Mouse (Mus musculus) thymus, adult 2 months (tissue): ENCODE measurements around the gene Dnaaf1.

ENCODE experiments used
- CTCF ChIP-seq: fragments of 200-500 bp; IDR thresholded peaks from 2 replicates; pipeline ENCODE4 v1.5.1; 2012; ENCODE audit warnings: mild to moderate bottlenecking, control low read depth, low read length, moderate library complexity, borderline replicate concordance; ENCODE audit not compliant: control insufficient read depth, poor library complexity, insufficient read depth; ENCODE audit errors: extremely low read depth
- POLR2A ChIP-seq: fragments of 200-500 bp; IDR thresholded peaks from 2 replicates; pipeline ENCODE4 v1.6.1; 2012; ENCODE audit warnings: mild to moderate bottlenecking, low read length, control low read depth, moderate library complexity; ENCODE audit not compliant: control insufficient read depth, poor library complexity, insufficient read depth; ENCODE audit errors: extremely low read depth

DNA sequence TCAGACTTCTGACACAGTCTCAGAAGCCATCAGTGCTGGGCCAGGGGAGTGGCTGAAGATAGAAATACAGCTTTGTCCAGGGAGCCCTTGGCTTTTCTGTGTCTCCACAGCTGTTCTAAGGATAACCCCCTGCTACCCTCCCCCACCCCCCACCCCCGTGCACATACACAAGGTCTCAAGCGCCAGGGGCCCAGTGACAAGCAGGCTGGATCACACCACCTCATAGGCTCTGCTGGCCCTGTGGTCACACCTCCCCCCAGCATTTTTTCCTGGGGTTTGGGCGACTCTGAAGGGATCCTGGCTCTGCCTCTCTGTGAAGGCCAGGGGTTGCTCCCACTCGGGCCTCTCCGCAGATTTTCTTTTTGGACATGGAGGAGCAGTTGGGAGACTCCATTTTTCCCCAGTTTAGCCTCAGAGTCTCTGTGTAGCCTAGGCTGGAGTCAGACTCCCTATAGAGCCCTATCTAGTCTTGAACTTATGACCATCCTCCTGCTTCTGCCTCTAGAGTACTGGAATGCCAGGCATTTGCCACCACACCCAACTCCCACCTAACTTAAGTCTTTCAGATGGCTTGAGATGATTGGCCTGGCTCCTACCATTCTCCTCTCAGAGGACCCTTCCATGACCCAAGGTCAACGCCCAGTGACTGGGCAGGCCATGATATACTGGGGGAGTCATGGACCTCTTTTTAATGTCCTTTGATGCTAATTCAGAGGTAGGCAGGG is 45.2 kb downstream of the Dnaaf1 start:
- TF ChIP-seq CTCF (no peak), POLR2A (no peak)
